Mouse (Mus musculus) midbrain, embryonic 14.5 days (tissue): ENCODE data around the gene Clcnka. TPM values are rescaled to one million over a fixed set of nuclear protein-coding genes. Genes with fewer than 3 reads are reported as not detected.

Source experiments
- ATAC-seq: fragments of 200-750 bp; cut with Nextera tagmentation; 2 replicates; pipeline ENCODE4 v1.8.0; 2017; ENCODE audit warnings: moderate number of reproducible peaks, moderate library complexity; ENCODE audit not compliant: low FRiP score, low TSS enrichment
- DNase-seq: peaks from one replicate; pipeline ENCODE4 v3.0.0-alpha.2; 2015
- H3K27ac ChIP-seq: fragments of 300-500 bp; sonication (generic); replicated peaks from 2 replicates; pipeline ENCODE4 v1.5.1; 2014; ENCODE audit warnings: mild to moderate bottlenecking, low read depth, low read length, moderate library complexity
- H3K27me3 ChIP-seq: fragments of 300-500 bp; sonication (generic); 2 replicates; pipeline ENCODE4 v1.6.1; 2014; ENCODE audit warnings: low read length, control low read depth, mixed read lengths; ENCODE audit not compliant: control insufficient read depth, insufficient read depth
- H3K36me3 ChIP-seq: fragments of 300-500 bp; sonication (generic); 2 replicates; pipeline ENCODE4 v1.6.1; 2014; ENCODE audit warnings: low read length, control low read depth; ENCODE audit not compliant: control insufficient read depth, insufficient read depth
- H3K4me1 ChIP-seq: fragments of 300-500 bp; sonication (generic); 2 replicates; pipeline ENCODE4 v1.6.1; 2014; ENCODE audit warnings: mild to moderate bottlenecking, antibody characterized with exemption, low read length, control low read depth; ENCODE audit not compliant: control insufficient read depth, insufficient read depth
- H3K4me2 ChIP-seq: fragments of 300-500 bp; sonication (generic); 2 replicates; pipeline ENCODE4 v1.6.1; 2014; ENCODE audit warnings: mild to moderate bottlenecking, low read length, moderate library complexity
- H3K4me3 ChIP-seq: fragments of 300-500 bp; sonication (generic); replicated peaks from 2 replicates; pipeline ENCODE4 v1.5.1; 2014; ENCODE audit warnings: low read depth, low read length
- H3K9ac ChIP-seq: fragments of 300-500 bp; sonication (generic); replicated peaks from 2 replicates; pipeline ENCODE4 v1.6.1; 2014; ENCODE audit warnings: mild to moderate bottlenecking, low read length, moderate library complexity
- H3K9me3 ChIP-seq: fragments of 300-500 bp; sonication (generic); 2 replicates; pipeline ENCODE4 v1.6.1; 2016; ENCODE audit warnings: low read length, control low read depth, mixed read lengths; ENCODE audit not compliant: control insufficient read depth
- WGBS: fragments of 180-500 bp; shearing (Covaris S2); extraction: QIAGEN DNeasy Blood & Tissue Kit; methylation state at CpG from one replicate; pipeline ENCODE4 v1.1.7; 2014; 5-methylcytosine and 5-hydroxymethylcytosine counted together
- polyA plus RNA-seq: library from polyadenylated mRNA; unstranded; fragments of >200 nt; fragmentation: Nextera tagmentation; extraction: Ambion mirVana; gene quantifications from 2 replicates; pipeline ENCODE4 v1.2.1, GENCODE M21; 2014

The Clcnka gene
- polyA plus RNA-seq, 1 experiment from 2014 or later = 0.11 TPM

- DNase-seq = no peak
- Histone ChIP-seq H3K36me3 (no peaks in the 10 kb centered on the region), H3K27ac (no peak overlapping the region), H3K9me3 (no peaks in the 10 kb centered on the region), H3K4me3 (no peak overlapping the region), H3K27me3 (no peaks in the 10 kb centered on the region), H3K9ac (no peak overlapping the region), H3K4me2 (no peak overlapping the region), H3K4me1 (no peaks in the 10 kb centered on the region)
- no peak for ATAC-seq
- WGBS = 16% methylated on average over 22 of the region's 22 CpGs
Measured at GRCm38 (mm10) chr4:141411430-141411992, 13.0 kb upstream of the Clcnka start.

GRCm38 (mm10) chr4:141408577-141408976 is 10.1 kb upstream of the Clcnka start:
- H3K4me2 ChIP-seq = no peak overlapping the region
- no peak for ATAC-seq
- no peaks in the 10 kb centered on the region for H3K4me1 ChIP-seq
- H3K36me3 ChIP-seq = no peaks in the 10 kb centered on the region
- no peak overlapping the region for H3K4me3 ChIP-seq
- no peak overlapping the region for H3K27ac ChIP-seq
- H3K27me3 ChIP-seq = no peaks in the 10 kb centered on the region
- no peak for DNase-seq
- H3K9me3 ChIP-seq = no peaks in the 10 kb centered on the region
- no peak overlapping the region for H3K9ac ChIP-seq
- 93% methylated on average over 3 of the region's 3 CpGs for WGBS

- ATAC-seq = no peak
- 53% methylated on average over 14 of the region's 14 CpGs for WGBS
- no peak overlapping the region for H3K4me2 ChIP-seq
- H3K9me3 ChIP-seq = no peaks in the 10 kb centered on the region
- H3K4me1 ChIP-seq = no peaks in the 10 kb centered on the region
- H3K27ac ChIP-seq = no peak overlapping the region
- no peaks in the 10 kb centered on the region for H3K27me3 ChIP-seq
- no peak overlapping the region for H3K4me3 ChIP-seq
- no peaks in the 10 kb centered on the region for H3K36me3 ChIP-seq
- peak; percentile 47 for DNase-seq
- no peak overlapping the region for H3K9ac ChIP-seq
Measured at GRCm38 (mm10) chr4:141406516-141407299, 8.2 kb upstream of the Clcnka start.

GRCm38 (mm10) chr4:141405314-141405622 is 6.7 kb upstream of the Clcnka start:
- no peak for ATAC-seq
- no peaks in the 10 kb centered on the region for H3K36me3 ChIP-seq
- no peaks in the 10 kb centered on the region for H3K4me1 ChIP-seq
- DNase-seq = no peak
- H3K27ac ChIP-seq = no peak overlapping the region
- 90% methylated on average over 3 of the region's 3 CpGs for WGBS
- H3K4me2 ChIP-seq = no peak overlapping the region
- H3K9ac ChIP-seq = no peak overlapping the region
- no peaks in the 10 kb centered on the region for H3K9me3 ChIP-seq
- H3K27me3 ChIP-seq = no peaks in the 10 kb centered on the region
- no peak overlapping the region for H3K4me3 ChIP-seq

- H3K4me3 ChIP-seq = no peak overlapping the region
- H3K27me3 ChIP-seq = no peaks in the 10 kb centered on the region
- H3K9ac ChIP-seq = 0 out of 2 replicates have a peak overlapping the region, but pooled peaks have one; percentile 36
- DNase-seq (peak; percentile 93), ATAC-seq (peak; percentile 76)
- peak overlapping the region; percentile 40 for H3K4me2 ChIP-seq
- no peak overlapping the region for H3K27ac ChIP-seq
- no peaks in the 10 kb centered on the region for H3K9me3 ChIP-seq
- WGBS = 15% methylated on average over 15 of the region's 15 CpGs
- no peaks in the 10 kb centered on the region for H3K4me1 ChIP-seq
- H3K36me3 ChIP-seq = no peaks in the 10 kb centered on the region
Measured at GRCm38 (mm10) chr4:141404518-141405313, 6.2 kb upstream of the Clcnka start.

- H3K9ac ChIP-seq = no peak overlapping the region
Measured at GRCm38 (mm10) chr4:141400171-141400570, 1.6 kb upstream of the Clcnka start.

GRCm38 (mm10) chr4:141397861-141398260 is 663 bp downstream of the Clcnka start:
- Histone ChIP-seq H3K4me3 (no peak overlapping the region), H3K4me1 (no peaks in the 10 kb centered on the region), H3K27me3 (no peaks in the 10 kb centered on the region), H3K9me3 (no peaks in the 10 kb centered on the region), H3K27ac (no peak overlapping the region), H3K36me3 (no peaks in the 10 kb centered on the region), H3K4me2 (no peak overlapping the region), H3K9ac (no peak overlapping the region)
- no peak for ATAC-seq
- 73% methylated on average over 12 of the region's 12 CpGs for WGBS
- DNase-seq = no peak

More at GRCm38 (mm10) chr4:141400171-141400570, 1.6 kb upstream of the Clcnka start:
- no peaks in the 10 kb centered on the region for H3K36me3 ChIP-seq
- no peak overlapping the region for H3K4me3 ChIP-seq
- no peaks in the 10 kb centered on the region for H3K4me1 ChIP-seq
- DNase-seq (no peak), ATAC-seq (no peak)
- H3K4me2 ChIP-seq = no peak overlapping the region
- no peaks in the 10 kb centered on the region for H3K9me3 ChIP-seq
- no peaks in the 10 kb centered on the region for H3K27me3 ChIP-seq
- 90% methylated on average over 15 of the region's 15 CpGs for WGBS
- H3K27ac ChIP-seq = no peak overlapping the region

- no peaks in the 10 kb centered on the region for H3K36me3 ChIP-seq
- no peak overlapping the region for H3K9ac ChIP-seq
- no peaks in the 10 kb centered on the region for H3K27me3 ChIP-seq
- no peaks in the 10 kb centered on the region for H3K9me3 ChIP-seq
- no peak overlapping the region for H3K4me2 ChIP-seq
- H3K4me1 ChIP-seq = no peaks in the 10 kb centered on the region
- DNase-seq (no peak), ATAC-seq (no peak)
- no peak overlapping the region for H3K4me3 ChIP-seq
- H3K27ac ChIP-seq = no peak overlapping the region
- WGBS = 17% methylated on average over 16 of the region's 16 CpGs
Measured at GRCm38 (mm10) chr4:141394751-141395150, 3.8 kb downstream of the Clcnka start.
